Mouse (Mus musculus) cerebellum, adult 2 months (tissue): ENCODE measurements at regions not wholly inside any gene's neighbourhood (a gene's known extent, or its start where the extent isn't known, plus 50 kb on each side); places are given as distances from the start of the nearest gene placed in this dataset.

Experiments used
- CTCF ChIP-seq: fragments of 200-500 bp; IDR thresholded peaks from 2 replicates; pipeline ENCODE4 v1.5.1; 2011; ENCODE audit warnings: low read depth, mild to moderate bottlenecking, control low read depth, low read length, moderate library complexity, borderline replicate concordance; ENCODE audit not compliant: insufficient read depth
- POLR2A ChIP-seq: fragments of 200-500 bp; IDR thresholded peaks from 2 replicates; pipeline ENCODE4 v1.6.1; 2011; ENCODE audit warnings: low read length, control low read depth, borderline replicate concordance; ENCODE audit not compliant: insufficient read depth

GRCm38 (mm10) chr12:58460465-58460864 is 191.4 kb upstream of the Clec14a start:
- TF ChIP-seq CTCF = no peak
- no peak for TF ChIP-seq POLR2A
